Mouse (Mus musculus) neural tube, embryonic 14.5 days (tissue): ENCODE data around the gene Fbrs. TPM values are rescaled to one million over a fixed set of nuclear protein-coding genes. Genes with fewer than 3 reads are reported as not detected.

Experiments
- ATAC-seq: fragments of 200-750 bp; cut with Nextera tagmentation; 2 replicates; pipeline ENCODE4 v1.8.0; 2017; ENCODE audit warnings: low read depth, mild to moderate bottlenecking, moderate TSS enrichment, moderate library complexity
- H3K27ac ChIP-seq: fragments of 300-500 bp; sonication (generic); 2 replicates; pipeline ENCODE4 v1.5.1; 2014; ENCODE audit warnings: low read depth, mild to moderate bottlenecking, control low read depth, low read length, moderate library complexity, mixed read lengths
- H3K27me3 ChIP-seq: fragments of 300-500 bp; sonication (generic); 2 replicates; pipeline ENCODE4 v1.6.1; 2014; ENCODE audit warnings: low read length; ENCODE audit not compliant: control insufficient read depth, insufficient read depth
- H3K36me3 ChIP-seq: fragments of 300-500 bp; sonication (generic); 2 replicates; pipeline ENCODE4 v1.6.1; 2014; ENCODE audit warnings: low read length, mixed read lengths; ENCODE audit not compliant: control insufficient read depth, insufficient read depth
- H3K4me1 ChIP-seq: fragments of 300-500 bp; sonication (generic); 2 replicates; pipeline ENCODE4 v1.6.1; 2014; ENCODE audit warnings: low read length; ENCODE audit not compliant: control insufficient read depth, insufficient read depth
- H3K4me2 ChIP-seq: fragments of 300-500 bp; sonication (generic); 2 replicates; pipeline ENCODE4 v1.6.1; 2014; ENCODE audit warnings: mild to moderate bottlenecking, low read depth, low read length, control low read depth
- H3K4me3 ChIP-seq: fragments of 300-500 bp; sonication (generic); 2 replicates; pipeline ENCODE4 v1.5.1; 2014; ENCODE audit warnings: low read depth, low read length, control low read depth, mixed read lengths
- H3K9ac ChIP-seq: fragments of 300-500 bp; sonication (generic); replicated peaks from 2 replicates; pipeline ENCODE4 v1.6.1; 2014; ENCODE audit warnings: low read depth, mild to moderate bottlenecking, control low read depth, low read length, mixed read lengths
- H3K9me3 ChIP-seq: fragments of 300-500 bp; sonication (generic); 2 replicates; pipeline ENCODE4 v1.6.1; 2016; ENCODE audit warnings: low read length; ENCODE audit not compliant: control insufficient read depth
- WGBS: fragments of 180-500 bp; shearing (Covaris S2); extraction: QIAGEN DNeasy Blood & Tissue Kit; methylation state at CpG from one replicate; pipeline ENCODE4 v1.1.7; 2014; 5-methylcytosine and 5-hydroxymethylcytosine counted together
- polyA plus RNA-seq: library from polyadenylated mRNA; unstranded; fragments of >200 nt; fragmentation: Nextera tagmentation; extraction: Ambion mirVana; gene quantifications from 2 replicates; pipeline ENCODE4 v1.2.1, GENCODE M21; 2014

Fbrs gene
- 15.5 TPM in 2 replicates for polyA plus RNA-seq

- Histone ChIP-seq H3K4me2 (peak within 1 kb of the TSS; percentile 98), H3K4me3 (peak within 1 kb of the TSS; percentile 96), H3K9me3 (no peaks in the 10 kb centered on the region), H3K36me3 (peaks cover 42% of the 10 kb centered on the region), H3K9ac (peak within 1 kb of the TSS; percentile 95), H3K27ac (peak within 1 kb of the TSS; percentile 93), H3K4me1 (peaks cover 21% of the 10 kb centered on the region), H3K27me3 (no peaks in the 10 kb centered on the region)
- under 1% methylated on average over 60 of the region's 62 CpGs for WGBS
- ATAC-seq: peak; percentile 83
Observed at GRCm38 (mm10) chr7:127478635-127479317, at the start of gene Fbrs. Gene Fbrs, plus strand, starts transcription at chr7:127479199.

- Histone ChIP-seq H3K4me3 (no peak overlapping the region), H3K27me3 (no peaks in the 10 kb centered on the region), H3K4me1 (no peaks in the 10 kb centered on the region), H3K9me3 (no peaks in the 10 kb centered on the region; the same call in 1 of the 2 replicates), H3K4me2 (no peak overlapping the region), H3K36me3 (no peaks in the 10 kb centered on the region), H3K27ac (no peak overlapping the region), H3K9ac (no peak overlapping the region)
- whole genome bisulfite sequencing: 93% methylated on average over 4 of the region's 4 CpGs
- ATAC-seq: no peak
Observed at GRCm38 (mm10) chr7:127435206-127435605, 43.8 kb upstream of the Fbrs start.

GRCm38 (mm10) chr7:127437724-127438123, 41.3 kb upstream of the Fbrs start:
- ATAC-seq: no peak
- H3K4me2 ChIP-seq: no peak overlapping the region
- no peaks in the 10 kb centered on the region for H3K4me1 ChIP-seq
- H3K9me3 ChIP-seq: no peaks in the 10 kb centered on the region; the same call in 1 of the 2 replicates
- H3K4me3 ChIP-seq: no peak overlapping the region
- WGBS: 93% methylated on average over 3 of the region's 3 CpGs
- H3K27me3 ChIP-seq: no peaks in the 10 kb centered on the region
- no peak overlapping the region for H3K27ac ChIP-seq
- peaks cover 3% of the 10 kb centered on the region for H3K36me3 ChIP-seq
- no peak overlapping the region for H3K9ac ChIP-seq

- H3K9ac ChIP-seq: no peak overlapping the region
- H3K4me2 ChIP-seq: no peak overlapping the region
- H3K36me3 ChIP-seq: peaks cover 23% of the 10 kb centered on the region
- H3K27ac ChIP-seq: no peak overlapping the region
- H3K9me3 ChIP-seq: no peaks in the 10 kb centered on the region
- H3K27me3 ChIP-seq: no peaks in the 10 kb centered on the region
- WGBS: 89% methylated on average over 20 of the region's 20 CpGs
- H3K4me1 ChIP-seq: peaks cover 5% of the 10 kb centered on the region; the same call in 1 of the 2 replicates
- no peak overlapping the region for H3K4me3 ChIP-seq
- no peak for ATAC-seq
Observed at GRCm38 (mm10) chr7:127443976-127444375, 35.0 kb upstream of the Fbrs start.

- WGBS: under 1% methylated on average over 54 of the region's 54 CpGs
- H3K9ac ChIP-seq: peak within 1 kb of the TSS; percentile 92
- H3K27me3 ChIP-seq: no peaks in the 10 kb centered on the region
- peak within 1 kb of the TSS; percentile 59 for H3K4me2 ChIP-seq
- no peaks in the 10 kb centered on the region for H3K9me3 ChIP-seq
- H3K36me3 ChIP-seq: peaks cover 13% of the 10 kb centered on the region
- H3K4me3 ChIP-seq: peak within 1 kb of the TSS; percentile 93
- H3K4me1 ChIP-seq: peaks cover 29% of the 10 kb centered on the region
- peak; percentile 91 for ATAC-seq
- peak within 1 kb of the TSS; percentile 97 for H3K27ac ChIP-seq
Observed at GRCm38 (mm10) chr7:127448521-127449300, 30.3 kb upstream of the Fbrs start, which contains the start of gene Zfp689. Gene Zfp689, minus strand, starts transcription at chr7:127449158.

- peak overlapping the region; percentile 59 for H3K4me2 ChIP-seq
- no peaks in the 10 kb centered on the region for H3K27me3 ChIP-seq
- peak overlapping the region; percentile 93 for H3K4me3 ChIP-seq
- peaks cover 4% of the 10 kb centered on the region; the same call in 1 of the 2 replicates for H3K36me3 ChIP-seq
- H3K27ac ChIP-seq: no peak overlapping the region
- H3K9ac ChIP-seq: peak overlapping the region; percentile 92
- no peaks in the 10 kb centered on the region for H3K9me3 ChIP-seq
- WGBS: 86% methylated on average over 7 of the region's 7 CpGs
- peaks cover 29% of the 10 kb centered on the region for H3K4me1 ChIP-seq
- no peak for ATAC-seq
Observed at GRCm38 (mm10) chr7:127449966-127450365, 29.0 kb upstream of the Fbrs start.

GRCm38 (mm10) chr7:127453056-127453455, 25.9 kb upstream of the Fbrs start:
- ATAC-seq: no peak
- Histone ChIP-seq H3K9me3 (no peaks in the 10 kb centered on the region), H3K36me3 (peaks cover 11% of the 10 kb centered on the region; the same call in 1 of the 2 replicates), H3K27me3 (no peaks in the 10 kb centered on the region), H3K27ac (no peak overlapping the region), H3K9ac (no peak overlapping the region), H3K4me2 (no peak overlapping the region), H3K4me1 (peaks cover 24% of the 10 kb centered on the region), H3K4me3 (no peak overlapping the region)
- 98% methylated on average over 2 of the region's 2 CpGs for WGBS

GRCm38 (mm10) chr7:127454905-127455304, 24.1 kb upstream of the Fbrs start:
- WGBS: 93% methylated on average over 7 of the region's 7 CpGs
- no peak for ATAC-seq
- Histone ChIP-seq H3K4me1 (peaks cover 20% of the 10 kb centered on the region), H3K27me3 (no peaks in the 10 kb centered on the region), H3K4me2 (no peak overlapping the region), H3K36me3 (peaks cover 15% of the 10 kb centered on the region; the same call in 1 of the 2 replicates), H3K4me3 (no peak overlapping the region), H3K27ac (no peak overlapping the region), H3K9ac (no peak overlapping the region), H3K9me3 (no peaks in the 10 kb centered on the region)
